Mouse (Mus musculus) neural tube, embryonic 15.5 days (tissue): ENCODE measurements at regions not wholly inside any gene's neighbourhood (a gene's known extent, or its start where the extent isn't known, plus 50 kb on each side); places are given as distances from the start of the nearest gene placed in this dataset.

ENCODE experiments used
- ATAC-seq: fragments of 200-750 bp; cut with Nextera tagmentation; 2 replicates; pipeline ENCODE4 v1.8.0; 2017; ENCODE audit warnings: mild to moderate bottlenecking, moderate TSS enrichment, moderate library complexity; ENCODE audit not compliant: low FRiP score
- H3K27ac ChIP-seq: fragments of 300-500 bp; sonication (generic); replicated peaks from 2 replicates; pipeline ENCODE4 v1.5.1; 2015; ENCODE audit warnings: mild to moderate bottlenecking, inconsistent platforms
- H3K27me3 ChIP-seq: fragments of 300-500 bp; sonication (generic); replicated peaks from 2 replicates; pipeline ENCODE4 v1.6.1; 2015; ENCODE audit warnings: inconsistent platforms
- H3K36me3 ChIP-seq: fragments of 300-500 bp; sonication (generic); 2 replicates; pipeline ENCODE4 v1.6.1; 2015; ENCODE audit warnings: inconsistent platforms
- H3K4me1 ChIP-seq: fragments of 300-500 bp; sonication (generic); 2 replicates; pipeline ENCODE4 v1.6.1; 2015; ENCODE audit warnings: inconsistent platforms
- H3K4me2 ChIP-seq: fragments of 300-500 bp; sonication (generic); 2 replicates; pipeline ENCODE4 v1.6.1; 2015; ENCODE audit warnings: inconsistent platforms, mild to moderate bottlenecking, moderate library complexity
- H3K4me3 ChIP-seq: fragments of 300-500 bp; sonication (generic); replicated peaks from 2 replicates; pipeline ENCODE4 v1.5.1; 2015; ENCODE audit warnings: mild to moderate bottlenecking, inconsistent platforms
- H3K9ac ChIP-seq: fragments of 300-500 bp; sonication (generic); replicated peaks from 2 replicates; pipeline ENCODE4 v1.6.1; 2015; ENCODE audit warnings: mild to moderate bottlenecking, inconsistent platforms
- H3K9me3 ChIP-seq: fragments of 300-500 bp; sonication (generic); replicated peaks from 2 replicates; pipeline ENCODE4 v1.6.1; 2016; ENCODE audit warnings: inconsistent platforms
- WGBS: fragments of 180-500 bp; shearing (Covaris S2); methylation state at CpG from one replicate; pipeline ENCODE4 v1.1.7; 2015; ENCODE audit warnings: mixed read lengths; 5-methylcytosine and 5-hydroxymethylcytosine counted together

DNA sequence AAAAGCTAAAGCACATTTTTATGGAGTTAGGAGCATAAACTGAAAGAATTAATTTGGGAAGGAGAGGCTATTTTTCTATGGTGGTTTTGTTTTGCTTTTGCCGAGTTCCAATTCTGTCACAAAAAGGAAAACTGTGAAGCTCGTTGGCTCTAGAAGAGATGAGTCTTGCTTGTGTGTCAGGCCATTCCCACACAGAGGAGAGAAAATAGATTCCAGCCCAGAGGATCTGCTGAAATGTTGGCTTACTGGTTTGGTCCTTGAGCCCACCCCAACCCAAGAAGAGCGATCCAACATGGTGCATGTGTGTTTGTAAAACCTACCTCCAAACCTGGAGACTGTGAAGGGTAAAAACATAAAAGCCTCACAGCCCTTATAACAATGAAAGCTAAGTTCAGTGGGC lies 138.0 kb downstream of the Lmo4 start:
- Histone ChIP-seq H3K9me3 (no peaks in the 10 kb centered on the region), H3K36me3 (no peaks in the 10 kb centered on the region), H3K4me1 (no peaks in the 10 kb centered on the region), H3K27me3 (no peaks in the 10 kb centered on the region), H3K9ac (no peak overlapping the region), H3K4me2 (no peak overlapping the region), H3K27ac (no peak overlapping the region), H3K4me3 (no peak overlapping the region)
- WGBS = 89% methylated on average over 3 of the region's 3 CpGs
- ATAC-seq = no peak

DNA sequence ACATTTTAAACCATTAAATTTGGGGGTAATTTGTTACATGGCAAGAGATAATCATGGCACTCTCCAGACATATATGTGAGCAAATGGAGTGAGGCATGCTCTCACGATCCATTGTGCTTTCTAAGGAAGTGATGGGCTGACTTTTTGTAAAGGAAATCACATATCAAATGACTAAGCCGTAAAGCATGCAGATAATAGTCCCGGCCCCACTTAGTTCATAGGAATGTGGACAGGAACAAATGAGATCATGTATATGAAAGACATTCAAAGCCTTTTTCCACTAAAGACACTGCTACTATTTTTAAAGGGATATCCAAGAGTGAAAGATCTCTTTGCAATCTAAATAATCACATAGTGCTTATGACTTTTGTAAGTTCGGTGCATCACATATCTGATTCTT lies 146.9 kb downstream of the Lmo4 start:
- WGBS = 73% methylated on average over 4 of the region's 4 CpGs

DNA sequence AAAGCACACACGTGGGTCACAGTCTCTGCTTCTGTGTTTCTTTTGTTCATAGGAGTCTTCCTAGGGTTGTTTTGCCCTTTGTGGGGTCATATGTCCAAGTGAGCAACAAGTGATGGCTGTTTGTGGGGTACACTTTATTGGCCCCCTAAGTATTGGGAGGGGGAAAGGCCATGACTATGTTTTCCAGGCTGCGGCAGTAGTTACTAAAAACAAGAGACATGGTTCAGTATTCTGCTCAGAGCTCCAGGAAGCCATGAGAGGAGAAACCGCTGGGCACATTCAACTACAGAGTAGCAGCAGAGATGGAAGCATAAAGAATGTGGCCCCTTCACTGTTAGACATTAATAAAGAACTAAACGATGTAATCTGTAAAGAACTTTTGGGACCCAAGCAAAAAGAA lies 154.7 kb downstream of the Lmo4 start:
- Histone ChIP-seq H3K27ac (no peak overlapping the region), H3K36me3 (no peaks in the 10 kb centered on the region), H3K4me1 (no peaks in the 10 kb centered on the region), H3K9me3 (no peaks in the 10 kb centered on the region), H3K27me3 (no peaks in the 10 kb centered on the region), H3K4me2 (no peak overlapping the region), H3K4me3 (no peak overlapping the region), H3K9ac (no peak overlapping the region)
- 78% methylated on average over 4 of the region's 4 CpGs for WGBS
- ATAC-seq = no peak

More for the DNA sequence above, 146.9 kb downstream of the Lmo4 start:
- Histone ChIP-seq H3K4me3 (no peak overlapping the region), H3K9ac (no peak overlapping the region), H3K36me3 (no peaks in the 10 kb centered on the region), H3K9me3 (no peaks in the 10 kb centered on the region), H3K27me3 (no peaks in the 10 kb centered on the region), H3K4me1 (no peaks in the 10 kb centered on the region), H3K4me2 (no peak overlapping the region), H3K27ac (no peak overlapping the region)
- ATAC-seq = no peak

DNA sequence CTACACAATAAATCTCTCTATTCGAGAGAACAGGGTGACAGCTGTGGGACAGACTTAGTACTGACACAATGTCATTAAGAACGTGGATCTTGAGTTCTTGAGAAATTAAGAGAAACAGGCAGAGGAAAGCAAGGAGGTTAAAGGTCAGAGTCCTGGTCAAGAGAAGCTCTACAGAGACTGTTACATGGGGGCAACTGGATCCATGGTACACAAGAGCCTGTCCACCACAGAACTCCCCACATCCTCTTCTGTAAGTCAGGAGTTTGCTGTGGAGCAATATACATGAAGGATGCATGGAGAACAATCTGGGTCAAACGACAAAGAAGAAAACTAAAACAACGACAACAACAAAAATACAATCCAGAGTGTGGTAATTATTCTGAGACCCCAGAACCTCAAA lies 155.8 kb downstream of the Lmo4 start:
- no peaks in the 10 kb centered on the region for H3K36me3 ChIP-seq
- WGBS = 29% methylated on average over 4 of the region's 4 CpGs
- no peaks in the 10 kb centered on the region for H3K27me3 ChIP-seq
- no peaks in the 10 kb centered on the region for H3K4me1 ChIP-seq
- no peak overlapping the region for H3K9ac ChIP-seq
- no peak for ATAC-seq
- no peak overlapping the region for H3K4me3 ChIP-seq
- no peak overlapping the region for H3K4me2 ChIP-seq
- no peak overlapping the region for H3K27ac ChIP-seq
- H3K9me3 ChIP-seq = no peaks in the 10 kb centered on the region

DNA sequence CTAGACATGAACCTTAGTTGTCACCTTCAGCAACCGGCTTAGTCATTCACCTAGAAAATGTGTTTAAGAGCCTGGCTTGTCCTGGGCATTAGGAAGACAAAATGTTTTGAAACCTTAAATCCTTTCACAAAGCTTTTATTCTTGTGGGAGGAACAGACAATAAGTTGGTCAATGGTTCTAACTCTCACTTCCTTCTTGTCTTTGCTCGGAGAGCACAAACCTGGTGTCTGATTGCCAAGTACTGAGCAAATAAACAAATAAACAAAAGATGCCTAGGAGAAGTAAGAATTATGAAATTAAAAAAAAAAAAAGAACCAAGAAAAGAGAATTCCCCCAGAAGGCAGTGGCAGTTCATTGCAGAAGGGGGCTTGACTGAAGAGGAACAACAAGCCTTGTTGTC lies 160.7 kb downstream of the Lmo4 start:
- no peak overlapping the region for H3K4me2 ChIP-seq
- H3K27ac ChIP-seq = no peak overlapping the region
- ATAC-seq = no peak
- no peak overlapping the region for H3K9ac ChIP-seq
- H3K9me3 ChIP-seq = no peaks in the 10 kb centered on the region
- H3K36me3 ChIP-seq = no peaks in the 10 kb centered on the region
- whole genome bisulfite sequencing = 84% methylated on average over 2 of the region's 2 CpGs
- H3K4me1 ChIP-seq = peaks cover 4% of the 10 kb centered on the region; the same call in 1 of the 2 replicates
- H3K4me3 ChIP-seq = no peak overlapping the region
- no peaks in the 10 kb centered on the region for H3K27me3 ChIP-seq

DNA sequence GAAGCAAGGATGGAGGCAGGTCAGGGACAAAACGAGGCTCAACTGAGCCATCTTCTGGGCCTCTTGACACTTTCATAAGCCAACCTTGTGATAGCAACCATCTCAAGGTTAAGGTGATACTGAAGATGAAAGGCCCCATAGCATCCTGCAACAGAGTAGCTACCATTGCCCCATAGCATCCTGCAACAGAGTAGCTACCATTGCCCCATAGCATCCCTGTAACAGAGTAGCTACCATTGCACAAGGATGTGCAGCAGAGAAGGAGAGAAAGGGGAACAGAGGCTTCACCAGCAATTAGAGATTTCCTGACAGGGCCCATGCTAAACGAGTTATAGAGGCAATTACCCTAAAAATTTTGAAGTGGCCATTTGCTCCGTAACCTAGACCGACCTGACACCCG lies 163.2 kb downstream of the Lmo4 start:
- H3K27ac ChIP-seq = no peak overlapping the region
- no peak overlapping the region for H3K4me3 ChIP-seq
- H3K9me3 ChIP-seq = no peaks in the 10 kb centered on the region
- 55% methylated on average over 5 of the region's 5 CpGs for WGBS
- ATAC-seq = no peak
- no peaks in the 10 kb centered on the region for H3K27me3 ChIP-seq
- no peaks in the 10 kb centered on the region for H3K36me3 ChIP-seq
- no peak overlapping the region for H3K9ac ChIP-seq
- peaks cover 4% of the 10 kb centered on the region; the same call in 1 of the 2 replicates for H3K4me1 ChIP-seq
- no peak overlapping the region for H3K4me2 ChIP-seq

DNA sequence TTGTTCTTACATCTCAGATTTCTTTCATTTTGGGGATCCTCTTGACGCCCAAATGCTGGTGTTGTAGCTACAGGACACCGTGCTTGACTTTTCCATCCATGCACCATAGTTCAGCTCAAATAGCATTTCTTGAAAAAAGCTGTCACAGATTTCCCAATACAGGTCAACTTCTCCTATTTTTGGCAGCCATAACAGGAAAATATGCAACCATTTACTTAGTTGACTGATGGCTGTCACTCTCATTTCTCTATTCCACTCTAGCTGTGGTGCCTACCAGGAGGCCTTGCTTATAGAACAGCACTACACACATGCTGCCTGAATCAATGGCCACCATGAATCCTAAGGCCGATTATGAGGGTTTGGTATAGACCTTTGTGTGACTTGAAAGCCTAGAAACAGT lies 165.5 kb downstream of the Lmo4 start:
- no peak overlapping the region for H3K9ac ChIP-seq
- ATAC-seq = no peak
- H3K27me3 ChIP-seq = no peaks in the 10 kb centered on the region
- H3K36me3 ChIP-seq = no peaks in the 10 kb centered on the region
- H3K4me1 ChIP-seq = peaks cover 4% of the 10 kb centered on the region; the same call in 1 of the 2 replicates
- no peak overlapping the region for H3K27ac ChIP-seq
- 90% methylated on average over 3 of the region's 3 CpGs for WGBS
- H3K4me2 ChIP-seq = no peak overlapping the region
- H3K9me3 ChIP-seq = no peaks in the 10 kb centered on the region
- H3K4me3 ChIP-seq = no peak overlapping the region

DNA sequence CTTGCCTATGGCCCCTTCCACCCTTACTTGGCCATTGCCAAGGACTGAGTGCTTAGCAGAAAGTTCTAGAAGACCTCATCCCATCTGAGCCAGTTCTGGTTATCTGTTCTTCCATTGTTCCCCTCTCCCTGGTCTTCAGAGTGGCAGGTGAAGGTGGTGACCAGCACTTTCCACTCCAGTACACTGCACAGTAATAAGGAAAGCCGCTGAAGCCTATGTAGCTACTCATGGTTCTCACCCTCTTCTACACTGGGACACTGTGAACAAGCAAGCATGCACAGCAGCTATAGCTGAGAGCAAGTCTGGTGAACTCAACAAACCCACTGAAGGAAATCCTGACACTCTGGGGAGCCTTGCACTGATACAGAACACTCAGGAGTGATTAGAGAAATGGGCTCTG lies 175.4 kb downstream of the Lmo4 start:
- ATAC-seq = no peak
- Histone ChIP-seq H3K4me2 (no peak overlapping the region), H3K4me1 (no peaks in the 10 kb centered on the region), H3K27ac (no peak overlapping the region), H3K36me3 (no peaks in the 10 kb centered on the region), H3K9me3 (no peaks in the 10 kb centered on the region), H3K4me3 (no peak overlapping the region), H3K27me3 (no peaks in the 10 kb centered on the region), H3K9ac (no peak overlapping the region)
- WGBS = 97% methylated on average over 1 of the region's 1 CpGs

DNA sequence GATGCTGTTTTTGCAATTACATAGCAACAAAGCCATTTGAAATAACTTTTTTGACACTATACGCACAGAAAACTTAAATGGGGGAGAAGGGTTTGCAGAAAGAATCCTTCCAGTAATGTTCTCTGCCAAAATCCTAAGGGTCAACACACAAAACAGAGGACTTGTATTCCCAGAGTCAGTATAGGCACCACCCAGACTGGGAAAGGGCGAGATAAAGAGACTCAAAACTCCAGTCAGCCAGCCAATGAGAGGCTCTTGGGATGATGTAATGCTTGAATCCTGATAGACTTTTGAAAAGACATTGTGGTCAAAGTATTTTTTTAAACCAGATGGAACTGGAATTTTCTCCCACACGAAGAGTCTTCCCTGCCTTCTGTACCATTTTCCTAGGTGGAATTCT lies 175.9 kb downstream of the Lmo4 start:
- H3K27me3 ChIP-seq = no peaks in the 10 kb centered on the region
- no peak overlapping the region for H3K27ac ChIP-seq
- ATAC-seq = no peak
- no peak overlapping the region for H3K4me2 ChIP-seq
- H3K36me3 ChIP-seq = no peaks in the 10 kb centered on the region
- H3K4me1 ChIP-seq = no peaks in the 10 kb centered on the region
- no peaks in the 10 kb centered on the region for H3K9me3 ChIP-seq
- no peak overlapping the region for H3K9ac ChIP-seq
- WGBS = 89% methylated on average over 3 of the region's 3 CpGs
- no peak overlapping the region for H3K4me3 ChIP-seq

DNA sequence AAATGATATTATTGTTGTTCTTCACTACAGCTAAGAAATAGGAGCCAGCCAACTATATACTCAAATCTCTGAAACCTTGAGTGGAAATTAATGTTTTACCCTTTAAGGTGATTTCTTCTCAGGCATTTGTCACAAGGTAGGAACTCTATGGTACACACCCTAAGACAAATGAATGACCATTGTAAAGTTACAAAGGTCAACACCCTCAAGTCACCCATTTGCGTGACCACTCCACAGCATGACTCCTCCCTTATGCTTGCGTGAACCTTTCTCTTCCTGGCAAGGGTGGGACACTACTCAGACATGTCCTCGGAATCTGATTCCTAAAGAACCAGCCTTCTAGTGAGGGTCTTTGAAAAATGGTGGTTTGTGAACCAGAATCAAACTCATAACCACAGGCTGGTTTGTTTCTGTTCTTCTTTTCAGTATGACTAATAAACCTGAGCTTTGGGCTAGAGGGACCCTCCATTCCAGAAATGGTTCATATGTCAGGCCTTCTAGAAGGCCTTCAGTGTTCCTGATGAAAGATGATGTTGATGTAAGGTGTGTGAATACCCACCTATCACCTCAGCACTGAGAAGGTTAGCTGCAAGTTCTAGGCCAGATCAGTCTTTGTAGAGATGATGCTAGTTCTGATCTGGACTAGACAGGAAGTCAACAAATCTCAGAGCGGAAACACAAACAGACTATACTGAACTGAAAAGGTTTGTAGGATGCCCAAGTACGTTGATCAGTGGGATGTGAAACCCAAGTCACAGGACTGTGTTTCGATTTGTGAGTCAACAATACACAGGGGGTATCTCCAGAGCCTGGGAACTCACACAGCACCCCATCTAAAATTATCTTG lies 177.7 kb downstream of the Lmo4 start:
- Histone ChIP-seq H3K9me3 (no peaks in the 10 kb centered on the region), H3K4me3 (no peak overlapping the region), H3K9ac (no peak overlapping the region), H3K27ac (no peak overlapping the region), H3K27me3 (no peaks in the 10 kb centered on the region), H3K4me2 (no peak overlapping the region), H3K36me3 (no peaks in the 10 kb centered on the region), H3K4me1 (no peaks in the 10 kb centered on the region)
- 92% methylated on average over 6 of the region's 6 CpGs for WGBS
- no peak for ATAC-seq

DNA sequence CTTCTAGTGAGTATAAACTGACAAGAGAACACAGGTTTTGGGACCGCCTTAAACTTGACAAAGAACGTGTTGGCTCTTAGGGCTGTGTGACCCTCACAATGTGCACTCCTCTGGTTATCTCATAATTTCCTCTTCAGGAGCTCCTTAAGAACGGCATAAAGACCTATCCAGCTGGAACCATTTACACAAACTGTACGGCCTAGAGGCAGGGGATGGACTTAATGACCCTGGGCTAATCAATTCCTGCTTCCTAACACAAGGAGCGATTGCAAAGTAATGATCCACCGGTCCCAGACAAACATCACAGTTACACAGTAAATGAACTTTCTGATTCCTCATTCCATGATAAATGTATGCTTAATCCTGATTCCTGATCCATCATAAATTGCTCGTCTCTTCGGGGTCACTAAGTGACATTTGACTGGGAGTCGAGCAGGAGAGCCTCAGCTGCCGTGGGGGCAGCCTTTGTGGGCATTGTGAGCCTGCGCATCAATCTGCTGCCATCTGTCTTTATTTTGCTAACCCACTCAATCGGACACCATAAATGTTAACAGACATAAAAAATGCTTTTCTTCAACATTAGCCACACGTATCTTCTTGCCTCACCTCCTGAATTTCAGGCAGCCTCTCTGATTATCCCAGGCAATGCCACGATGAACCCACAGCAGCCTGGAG lies 179.4 kb downstream of the Lmo4 start:
- no peak for ATAC-seq
- Histone ChIP-seq H3K4me3 (no peak overlapping the region), H3K9ac (no peak overlapping the region), H3K36me3 (no peaks in the 10 kb centered on the region), H3K4me1 (no peaks in the 10 kb centered on the region), H3K27ac (no peak overlapping the region), H3K9me3 (no peaks in the 10 kb centered on the region), H3K27me3 (no peaks in the 10 kb centered on the region), H3K4me2 (no peak overlapping the region)
- WGBS = 40% methylated on average over 14 of the region's 14 CpGs

DNA sequence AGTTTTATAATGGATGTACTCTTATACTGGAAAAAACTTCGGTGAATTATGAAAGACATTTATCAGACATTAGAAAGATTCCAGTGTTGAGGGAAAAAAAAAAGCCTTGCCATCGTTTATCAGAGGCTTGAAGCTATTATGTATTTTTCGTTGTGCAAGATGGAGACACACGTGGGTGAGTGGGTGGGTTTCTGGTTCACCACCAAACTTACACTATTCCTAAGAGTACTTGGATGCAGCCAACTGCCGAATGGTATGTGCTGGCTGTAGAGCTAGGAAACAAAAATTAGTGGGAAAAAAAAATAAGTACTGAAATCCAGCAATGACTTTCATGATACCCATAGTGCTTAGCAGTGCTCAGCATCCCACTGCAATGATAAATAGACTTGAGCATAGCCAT lies 180.8 kb downstream of the Lmo4 start:
- Histone ChIP-seq H3K9me3 (no peaks in the 10 kb centered on the region), H3K9ac (no peak overlapping the region), H3K27me3 (no peaks in the 10 kb centered on the region)

More for the DNA sequence above, 180.8 kb downstream of the Lmo4 start:
- H3K36me3 ChIP-seq = no peaks in the 10 kb centered on the region
- WGBS = 88% methylated on average over 5 of the region's 5 CpGs
- H3K4me1 ChIP-seq = no peaks in the 10 kb centered on the region
- H3K4me2 ChIP-seq = no peak overlapping the region
- no peak for ATAC-seq
- H3K27ac ChIP-seq = no peak overlapping the region
- H3K4me3 ChIP-seq = no peak overlapping the region
